Mouse (Mus musculus): ENCODE data around the gene Pex14.
"Not testable (repeated sequence)": the region's sequence is repeated elsewhere in the genome, so short reads cannot be mapped to it uniquely, and the experiment has no call there.

Pex14 gene

DNA sequence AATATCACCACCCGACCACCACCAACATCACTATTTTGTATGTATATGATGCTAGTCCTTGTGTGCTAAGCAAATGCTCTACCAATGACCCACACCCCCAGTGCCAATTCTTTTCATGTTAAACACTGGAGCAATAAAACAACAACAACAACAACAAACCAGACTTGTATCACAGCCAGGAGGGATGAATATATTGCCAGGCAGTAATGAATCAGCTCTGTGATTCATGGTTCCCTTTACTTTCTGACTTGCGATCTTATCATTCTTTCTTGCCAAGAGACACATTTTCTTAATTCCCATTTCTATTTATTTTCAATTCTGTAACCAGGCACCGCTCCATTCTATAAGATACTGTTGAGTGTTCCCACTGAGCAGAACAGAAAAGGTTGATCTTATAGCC lies 1.8 kb upstream of the Pex14 start:
- no peak for DNase-seq (ENCODE audit: low spot score)

DNA sequence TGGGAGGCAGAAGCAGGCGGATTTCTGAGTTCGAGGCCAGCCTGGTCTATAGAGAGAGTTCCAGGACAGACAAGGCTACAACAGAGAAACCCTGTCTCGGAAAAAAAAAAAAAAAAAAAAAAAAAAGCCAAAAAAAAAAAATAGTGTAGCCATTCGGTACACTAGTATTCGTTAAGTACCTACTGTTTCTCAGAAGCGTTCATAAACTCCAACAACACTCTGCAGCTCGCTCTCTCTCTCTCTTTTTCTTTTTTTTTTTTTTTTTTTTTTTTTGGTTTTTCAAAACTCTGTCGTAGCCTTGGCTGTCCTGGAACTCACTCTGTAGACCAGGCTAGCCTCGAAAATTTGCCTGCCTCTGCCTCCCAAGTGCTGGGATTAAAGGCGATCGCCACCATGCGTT lies 773 bp upstream of the Pex14 start:
- DNase-seq (ENCODE audit: low spot score): not testable (repeated sequence)

DNA sequence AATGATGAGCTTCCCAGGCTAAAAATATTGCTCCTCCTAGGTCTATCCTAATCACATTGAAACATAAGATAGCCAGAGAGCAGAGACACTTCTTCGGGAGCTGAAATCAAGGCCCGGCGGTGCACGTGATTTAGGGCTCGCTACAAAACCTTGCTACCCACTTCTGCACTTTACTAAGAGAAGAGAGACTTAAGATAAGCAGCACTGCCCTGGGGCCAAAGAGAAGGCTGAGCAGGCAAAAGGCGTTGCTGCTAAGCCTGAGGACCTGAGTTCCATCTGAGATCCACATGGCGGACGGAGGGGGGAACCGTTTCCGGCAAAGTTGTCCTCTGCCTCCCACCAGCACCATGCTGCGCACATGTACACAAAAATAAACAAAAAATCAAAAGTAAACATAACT lies 1.1 kb downstream of the Pex14 start:
- no peak for DNase-seq (ENCODE audit: low spot score)

DNA sequence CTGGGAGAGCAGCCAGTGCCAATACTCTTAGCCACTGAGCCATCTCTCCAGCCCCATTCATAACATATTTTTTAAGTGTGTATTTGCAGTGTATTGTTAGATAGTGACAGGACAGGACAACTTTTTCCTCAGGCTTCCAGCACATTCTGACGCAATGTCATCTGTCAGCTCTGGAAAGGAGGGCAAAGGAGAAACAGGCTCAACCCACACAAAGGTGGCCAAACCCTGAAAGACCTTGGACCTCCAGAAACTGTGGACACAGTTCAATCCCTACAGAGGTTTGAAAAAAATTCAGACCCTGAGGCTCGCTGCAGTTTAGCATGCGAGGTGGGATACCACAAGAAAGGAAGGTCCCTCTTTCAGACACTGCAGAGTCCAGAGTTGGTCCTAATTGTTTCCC lies 1.7 kb downstream of the Pex14 start:
- no peak for DNase-seq (ENCODE audit: low spot score)

DNA sequence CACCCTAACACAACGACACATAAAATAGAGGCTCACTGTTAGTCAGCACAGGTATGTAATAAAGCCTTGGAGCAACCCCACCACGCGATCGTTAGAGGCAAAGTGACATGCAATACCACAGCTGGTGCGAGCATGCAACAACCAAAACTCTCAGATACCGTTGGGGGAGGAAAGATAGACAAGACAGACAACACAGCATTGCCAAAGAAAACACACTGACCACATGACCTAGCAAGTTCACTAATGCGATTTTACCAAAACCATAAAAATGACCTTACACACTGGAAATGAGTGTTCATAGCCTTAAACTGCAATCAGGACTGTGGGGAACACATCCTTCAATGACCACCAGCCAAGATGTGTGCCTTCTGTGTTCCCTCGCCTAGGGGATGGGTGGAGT lies 8.3 kb downstream of the Pex14 start:
- no peak for DNase-seq (ENCODE audit: low spot score)

DNA sequence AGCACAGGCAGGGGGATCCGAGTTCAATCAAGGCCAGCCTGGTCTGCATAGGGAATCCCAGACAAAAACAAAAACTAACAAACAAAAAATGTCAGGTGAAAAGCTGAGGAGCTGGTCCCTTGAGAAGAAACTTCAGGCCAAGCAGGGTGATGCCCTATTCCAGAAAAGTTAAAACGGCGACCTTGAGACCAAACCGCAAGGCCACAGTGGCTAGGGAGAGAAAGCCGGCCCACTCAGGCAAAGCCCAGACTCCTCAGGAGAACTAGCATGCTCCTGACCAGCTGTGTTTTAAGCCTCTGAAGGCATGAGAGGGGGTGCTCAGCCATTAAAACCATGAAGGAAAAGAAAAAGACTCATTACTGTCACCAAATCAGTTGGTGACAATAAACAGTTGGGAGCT lies 14.3 kb downstream of the Pex14 start:
- no peak for DNase-seq (ENCODE audit: low spot score)

DNA sequence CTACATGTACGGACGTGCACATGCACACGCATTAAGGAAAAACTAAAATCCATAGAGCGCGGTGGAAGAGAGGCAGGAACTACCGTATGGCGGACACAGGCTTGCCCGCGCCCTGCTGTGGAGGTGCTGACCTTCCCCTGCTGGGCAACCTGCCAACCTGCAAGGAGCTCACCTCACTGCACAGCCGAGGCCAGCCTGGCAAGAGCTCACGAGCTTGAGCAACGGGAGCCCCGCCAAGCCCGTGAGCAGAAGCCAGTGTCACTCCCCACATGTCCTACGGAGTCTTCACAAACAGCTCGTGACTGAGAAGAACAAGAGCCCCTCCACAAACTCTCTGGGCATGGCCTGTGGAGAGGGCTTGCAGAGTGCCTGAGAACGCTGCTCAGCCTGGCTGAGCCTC lies 18.1 kb downstream of the Pex14 start:
- no peak for DNase-seq (ENCODE audit: low spot score)

DNA sequence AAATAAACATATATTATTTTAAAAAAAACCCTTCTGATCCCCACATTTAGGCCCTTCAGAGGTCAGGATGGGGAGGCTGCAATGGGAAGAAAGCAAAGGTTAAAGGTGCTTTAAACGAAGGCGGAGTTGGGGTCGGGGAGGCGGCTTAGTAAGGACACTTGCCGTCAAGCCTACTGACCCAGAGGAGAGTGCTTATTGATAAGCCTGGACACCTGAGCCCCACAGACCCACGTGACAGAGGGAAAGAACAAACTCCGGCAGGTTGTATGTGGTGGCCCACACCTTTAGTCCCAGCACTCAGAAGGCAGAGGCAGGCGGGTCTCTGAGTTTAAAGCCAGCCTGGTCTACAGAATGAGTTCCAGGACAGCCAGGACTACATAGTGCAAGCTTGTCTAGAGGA lies 19.6 kb downstream of the Pex14 start:
- no peak for DNase-seq (ENCODE audit: low spot score)

DNA sequence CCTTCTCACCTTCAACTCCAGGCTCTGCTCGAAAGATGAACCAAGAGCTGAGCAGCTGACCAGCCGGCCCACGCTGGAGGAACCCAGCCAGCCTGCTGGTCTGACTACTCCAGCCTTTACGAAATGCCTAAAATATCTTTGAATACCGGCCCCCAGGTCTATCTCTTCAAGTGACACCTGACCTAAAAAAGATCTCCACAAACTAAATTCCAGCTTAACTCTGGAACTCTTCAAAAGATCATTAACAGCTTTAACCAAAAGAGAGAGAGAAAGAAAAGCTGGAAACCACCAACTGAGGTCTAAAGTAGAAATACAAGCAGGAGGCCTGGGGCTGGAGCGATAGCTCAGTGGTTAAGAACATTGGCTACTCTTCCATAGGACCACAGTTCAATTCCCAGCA lies 20.0 kb downstream of the Pex14 start:
- DNase-seq (ENCODE audit: low spot score): no peak

DNA sequence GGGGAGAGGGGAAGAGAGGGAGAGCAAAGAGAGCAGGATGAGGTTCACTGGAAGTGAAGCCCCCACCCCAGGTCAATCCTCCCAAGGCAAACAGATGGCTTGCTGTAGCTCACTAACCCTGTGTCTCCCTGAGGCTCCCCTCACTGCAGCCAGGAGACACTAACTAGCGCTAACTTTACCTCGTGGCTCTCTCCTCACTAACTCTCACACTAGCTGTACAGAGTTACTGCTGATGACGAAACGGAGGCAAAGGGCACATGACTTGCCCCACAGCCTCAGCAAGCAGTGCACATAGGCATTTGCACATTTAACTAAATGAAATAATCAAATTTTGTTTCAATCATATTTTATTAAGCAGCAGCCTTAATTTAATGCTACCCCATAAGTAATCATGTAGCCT lies 21.4 kb downstream of the Pex14 start:
- no peak for DNase-seq (ENCODE audit: low spot score)

DNA sequence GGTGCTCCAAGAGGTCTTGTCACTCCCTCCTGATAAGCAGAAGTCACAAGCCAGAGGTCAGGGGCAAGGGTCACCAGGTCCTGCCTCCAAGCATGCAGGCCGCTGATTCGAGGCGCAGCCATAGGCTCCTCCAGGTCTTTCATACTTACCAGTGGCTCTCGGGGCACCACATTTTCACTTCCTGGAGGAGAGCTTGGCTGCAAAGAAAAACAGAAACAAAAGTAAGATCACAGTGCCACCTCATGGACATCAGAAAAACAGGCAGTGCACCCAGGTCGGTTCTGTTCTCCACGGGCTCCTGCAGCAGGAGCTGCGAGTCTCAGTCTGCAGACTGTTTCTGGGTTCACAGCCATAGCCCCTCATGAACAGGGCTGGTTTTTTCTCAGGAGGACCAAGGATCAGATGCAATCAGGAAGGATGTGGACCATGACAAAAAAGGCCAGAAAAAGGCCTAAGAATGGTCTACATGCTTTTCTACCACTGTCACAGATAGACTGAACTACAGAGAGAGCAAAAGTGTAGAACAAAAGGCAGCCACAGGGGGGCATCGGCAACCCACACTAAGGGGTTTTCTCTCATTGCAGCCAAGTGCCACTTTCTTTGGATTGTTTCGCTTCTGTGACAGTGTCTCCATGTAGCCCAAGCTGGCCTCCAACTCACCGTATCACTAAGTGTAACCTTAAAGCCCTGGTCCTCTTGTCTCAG lies 23.7 kb downstream of the Pex14 start:
- peak; percentile 69 for DNase-seq (ENCODE audit: low spot score)

DNA sequence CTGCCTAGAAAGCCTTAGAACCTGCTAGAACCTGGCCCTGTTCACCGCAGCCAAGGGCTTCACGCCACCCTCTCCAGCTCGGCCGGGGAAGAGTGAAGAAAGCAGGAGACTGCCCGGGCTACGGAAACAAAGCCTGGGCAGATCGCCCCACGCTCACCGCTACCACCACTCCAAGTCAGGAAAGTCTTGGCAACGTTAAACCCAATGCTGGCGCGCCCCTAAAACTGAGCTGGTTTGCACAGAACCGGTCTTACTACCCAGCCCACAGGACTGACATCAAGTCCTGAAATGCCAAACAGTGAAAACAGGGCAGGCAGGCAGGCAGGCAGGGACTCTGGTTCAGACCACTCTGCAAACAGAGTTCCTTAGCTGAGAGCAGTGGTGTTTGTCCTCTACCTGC lies 24.6 kb downstream of the Pex14 start:
- DNase-seq (ENCODE audit: low spot score): no peak

DNA sequence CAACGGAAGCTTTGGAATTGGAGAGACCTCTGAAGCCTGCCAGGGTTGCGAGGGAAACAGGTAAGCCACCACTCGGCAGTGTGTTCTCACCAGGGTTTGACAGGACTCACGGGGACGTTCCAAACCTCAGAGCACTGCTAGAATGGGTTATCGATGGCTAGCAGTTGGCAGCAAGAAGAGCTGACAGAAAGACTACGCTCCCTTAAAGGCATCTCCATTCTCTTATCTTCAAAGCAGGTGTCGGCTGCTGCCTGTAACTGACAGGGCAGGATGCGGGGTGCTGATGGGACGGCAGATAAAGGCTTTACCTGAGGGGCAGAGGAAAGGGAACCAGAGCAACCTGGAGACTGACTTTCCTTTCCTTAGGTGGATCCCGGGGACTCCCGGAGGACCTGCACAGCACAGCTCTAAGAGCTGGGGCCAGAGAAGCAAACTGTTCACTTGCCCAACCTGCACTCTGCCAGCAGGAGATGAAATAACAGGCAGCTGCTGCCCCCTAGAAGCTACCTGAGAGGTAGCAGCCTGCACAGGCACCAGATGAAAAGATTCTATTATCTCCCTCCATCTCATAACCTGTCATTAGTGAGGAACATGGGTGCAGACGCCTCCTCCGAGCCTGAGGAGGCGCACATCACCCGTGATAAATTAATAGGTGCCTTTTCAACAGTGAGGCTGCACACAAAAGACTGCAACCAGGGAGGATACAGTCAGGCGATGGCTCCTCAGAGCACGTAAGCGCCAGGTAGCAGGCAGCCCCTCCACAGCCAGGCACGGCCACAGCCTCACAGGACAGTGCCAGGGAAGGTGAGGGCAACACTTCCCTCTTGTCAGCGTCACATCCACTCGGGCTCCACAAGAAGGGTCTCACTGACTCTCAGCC lies 32.8 kb downstream of the Pex14 start:
- no peak for DNase-seq (ENCODE audit: low spot score)

DNA sequence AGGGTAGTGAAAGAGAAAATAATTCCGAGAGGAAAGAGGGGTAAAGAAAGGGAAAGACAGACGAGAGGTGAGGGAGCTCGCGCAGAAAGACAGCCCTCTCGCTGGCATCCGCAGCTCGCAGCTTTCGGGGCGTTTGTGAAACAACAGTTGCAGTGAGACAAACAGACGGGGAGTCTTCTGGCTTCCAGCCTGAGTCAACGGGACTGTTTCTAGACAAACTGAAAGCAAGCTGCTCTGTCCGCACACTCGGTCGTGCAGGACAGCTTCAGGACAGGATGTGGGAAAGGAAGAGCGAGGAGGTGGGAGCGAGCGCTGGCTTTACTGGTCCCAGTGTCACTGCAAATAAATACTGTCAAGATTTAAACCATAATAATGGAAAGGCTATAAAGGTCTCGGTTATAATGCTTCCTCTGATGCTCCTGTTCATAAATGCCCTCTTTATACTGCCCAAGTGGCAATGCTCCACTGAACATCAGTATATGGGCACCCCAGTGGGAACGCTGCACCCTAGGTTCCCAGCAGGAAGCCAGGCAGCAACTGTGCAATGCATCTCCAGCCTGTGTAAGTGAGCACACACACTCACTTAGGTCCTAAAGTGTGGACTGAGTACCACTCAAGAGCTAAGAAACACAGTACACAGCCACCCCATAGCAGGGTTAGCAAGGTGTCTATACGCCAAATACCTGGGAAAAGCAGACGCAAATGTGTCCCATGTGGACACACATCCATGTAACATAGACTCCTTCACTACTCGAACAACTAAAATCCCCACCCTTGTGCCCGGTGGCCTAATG lies 35.4 kb downstream of the Pex14 start:
- no peak for DNase-seq (ENCODE audit: low spot score)

DNA sequence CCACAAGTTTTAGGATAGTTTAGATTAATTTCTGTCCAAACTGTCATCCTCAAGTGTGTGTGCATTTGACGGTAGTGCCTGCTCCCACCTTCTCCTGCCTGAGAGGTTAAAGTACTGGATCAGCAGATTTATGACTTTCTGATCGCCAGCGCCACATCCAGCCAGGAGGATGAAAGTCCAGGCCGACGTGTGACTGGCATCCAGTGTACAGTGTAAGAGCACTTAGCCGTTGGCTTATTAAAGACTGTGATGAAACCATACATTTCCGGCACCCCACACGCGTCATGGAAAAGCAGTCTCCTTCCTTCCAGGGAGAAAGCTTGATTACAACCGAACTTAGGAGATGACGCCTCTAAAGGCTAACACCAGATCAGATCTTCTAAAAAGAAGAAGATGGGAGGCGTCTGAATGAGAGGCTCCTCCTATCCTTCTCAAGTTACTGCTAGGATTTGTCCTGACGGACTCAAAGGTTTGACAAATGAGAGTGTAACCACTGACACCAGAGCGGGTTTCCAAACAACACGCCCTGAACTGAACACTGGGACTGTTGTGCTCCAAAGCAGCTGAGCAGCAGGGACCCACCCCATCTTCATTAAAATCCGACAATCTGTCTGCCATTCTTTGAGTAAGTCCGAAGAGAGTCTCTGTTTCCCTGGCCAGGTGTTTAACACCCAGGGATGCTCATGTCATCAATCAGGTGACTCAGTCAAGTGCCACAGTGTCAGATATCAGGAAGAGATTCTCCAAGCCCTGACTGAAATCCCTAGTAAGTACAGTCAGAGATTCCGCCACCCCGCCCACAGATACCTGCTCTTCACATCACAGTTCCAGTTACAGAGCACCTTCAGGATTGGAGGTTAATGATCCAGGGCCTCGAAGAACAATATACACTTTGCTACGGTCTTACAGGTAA lies 37.0 kb downstream of the Pex14 start:
- DNase-seq (ENCODE audit: low spot score): no peak

DNA sequence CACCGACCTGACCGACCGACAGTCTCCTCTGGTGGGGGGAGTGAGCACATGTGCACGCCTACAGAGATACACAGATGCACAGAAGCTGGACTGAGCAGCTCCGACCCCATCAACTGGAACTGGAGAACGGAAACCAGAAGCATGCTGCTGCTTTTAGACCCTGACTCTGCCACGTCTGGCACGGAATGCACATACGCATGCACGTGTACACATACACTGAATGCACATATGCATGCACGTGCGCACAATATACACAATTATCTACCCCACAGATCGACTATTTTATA lies 38.3 kb downstream of the Pex14 start:
- no peak for DNase-seq (ENCODE audit: low spot score)

DNA sequence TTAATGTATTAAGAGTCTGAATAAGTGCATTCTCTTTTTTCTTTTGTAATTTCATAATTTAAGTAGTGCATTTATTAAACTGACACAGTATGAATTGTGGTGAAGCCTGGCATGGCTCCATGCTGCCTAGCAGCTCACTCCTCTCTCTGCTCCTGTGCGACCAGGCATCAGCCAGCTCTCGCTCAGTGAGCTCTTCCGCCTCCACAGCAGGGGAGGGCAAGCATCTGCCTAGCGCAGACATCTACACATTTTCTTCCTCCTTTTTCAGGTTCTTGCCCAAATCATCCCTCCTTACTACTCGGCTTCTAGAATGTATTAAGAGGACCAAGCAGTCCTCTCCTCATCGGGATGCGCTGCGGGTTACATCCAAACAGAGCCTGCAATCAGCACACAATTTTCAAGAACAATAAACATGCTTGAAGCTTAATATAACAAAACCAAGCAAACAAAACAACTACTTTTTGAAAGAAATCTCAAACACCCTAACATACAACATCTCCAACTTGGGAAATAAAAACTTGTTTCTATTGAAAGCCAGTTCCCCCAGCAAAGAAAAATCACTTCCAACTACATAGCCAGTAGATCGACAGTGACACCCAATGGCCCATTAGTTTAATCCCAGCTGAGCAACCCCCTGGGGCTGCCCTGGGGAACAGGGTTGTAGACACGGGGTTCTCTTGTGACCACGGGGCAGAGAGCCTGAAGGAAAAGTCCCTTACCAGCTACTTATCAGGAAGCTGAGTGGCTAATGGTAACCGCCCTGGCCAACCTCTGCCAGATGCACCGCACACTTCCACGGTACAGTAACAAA lies 38.9 kb downstream of the Pex14 start:
- DNase-seq (ENCODE audit: low spot score): no peak

DNA sequence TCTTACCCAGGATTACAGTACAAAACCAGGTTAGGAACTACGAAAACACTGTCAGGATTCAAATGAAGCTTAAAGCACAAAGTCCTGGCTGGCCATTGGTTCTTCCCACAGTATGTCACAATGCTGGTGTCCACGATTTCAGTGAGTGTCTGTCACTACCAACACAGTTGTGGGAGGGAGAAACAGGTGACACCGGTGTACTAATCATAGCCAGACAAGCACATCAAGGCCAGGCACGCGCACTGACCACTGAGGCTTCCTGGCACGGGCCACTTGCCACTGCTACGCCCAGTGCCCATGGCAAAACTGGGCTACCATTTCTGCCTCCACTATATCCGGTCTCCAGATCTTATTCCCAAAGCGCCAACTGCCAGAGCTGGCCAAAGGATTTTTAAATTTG lies 40.0 kb downstream of the Pex14 start:
- no peak for DNase-seq (ENCODE audit: low spot score)

DNA sequence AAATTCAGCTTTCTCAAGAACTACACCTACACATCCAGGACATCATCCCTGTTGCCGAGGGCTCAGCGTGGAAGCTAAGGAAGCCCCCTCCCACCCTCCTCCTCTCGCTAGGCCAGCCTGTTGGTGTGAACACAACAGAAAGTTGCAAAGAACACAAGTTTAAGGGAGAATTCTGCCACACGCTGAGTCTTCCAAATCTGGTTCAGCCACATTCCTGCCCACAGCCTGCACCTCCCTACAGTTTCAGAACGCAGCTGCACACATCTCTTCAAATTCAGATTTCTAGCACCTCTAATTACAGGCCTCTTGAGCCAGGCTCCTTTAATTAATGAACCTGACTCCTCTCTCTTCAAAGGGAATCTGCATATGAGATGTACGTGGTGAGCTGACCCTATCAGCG lies 41.4 kb downstream of the Pex14 start:
- no peak for DNase-seq (ENCODE audit: low spot score)

DNA sequence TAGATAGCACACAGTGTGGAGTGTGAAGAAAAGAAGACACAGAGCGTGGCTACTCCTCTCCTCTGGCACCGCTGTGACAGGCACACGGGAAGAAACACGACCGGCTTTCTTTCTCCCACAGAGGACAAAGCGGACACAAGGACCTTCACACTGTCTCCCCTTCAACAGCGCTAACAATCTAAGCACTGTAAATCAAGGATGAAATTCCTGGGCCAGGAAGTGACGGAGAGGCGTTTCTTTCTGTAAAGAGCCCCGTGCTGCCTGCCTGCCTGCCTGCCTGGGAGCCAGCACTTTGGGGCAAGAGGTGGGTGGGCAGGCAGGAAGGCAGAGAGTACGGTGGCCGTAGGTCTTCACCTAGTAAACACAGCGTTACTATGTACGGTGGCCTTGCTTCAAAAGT lies 42.2 kb downstream of the Pex14 start:
- DNase-seq (ENCODE audit: low spot score): no peak

DNA sequence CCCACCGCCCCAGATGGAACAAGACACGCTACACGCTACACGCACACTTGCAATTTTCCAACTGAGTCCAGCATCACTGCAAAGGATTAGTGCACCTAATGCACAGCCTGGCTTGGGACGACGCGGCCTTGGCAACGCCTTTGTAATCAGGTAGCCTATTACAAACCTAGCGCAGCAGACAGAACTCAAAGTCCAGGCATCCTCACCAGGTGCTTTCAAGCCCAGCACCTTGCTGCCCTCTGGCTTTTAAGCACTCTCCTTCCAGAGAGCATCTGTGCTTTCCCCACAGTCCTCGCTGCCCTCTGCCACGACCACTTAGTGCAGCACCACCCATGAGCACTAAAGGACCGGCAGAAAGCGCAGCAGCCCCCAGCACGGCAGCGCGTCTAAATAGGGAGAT lies 42.7 kb downstream of the Pex14 start:
- DNase-seq (ENCODE audit: low spot score): no peak
